Comparison of ENCODE assay signal across 14 mouse cellular contexts in genomic region chr14:16714344-16714955, GRCm38 (mm10).
A peak's percentile ranks its signal among the peaks of the same experiment; 100 is the strongest.
DNase-seq lines count a peak whose midpoint lies in the region; ATAC-seq and TF ChIP-seq lines count a peak whose summit lies in the region.
"Had no signal": no experiment of that assay in that cellular context is flagged by ENCODE, and none has a peak within 500 bp of the region (broad histone marks: within the 10 kb centered on the region; RNA-seq: fewer than 3 reads in every experiment).

No protein-coding gene starts in this region.

- no peaks in the 10 kb centered on the region for H3K27me3 ChIP-seq in embryonic facial prominence, embryonic 11.5 days (ENCODE audit: control insufficient read depth, insufficient read depth, low read length)
- no peaks in the 10 kb centered on the region for H3K27me3 ChIP-seq in embryonic facial prominence, embryonic 10.5 days (replicated peaks; ENCODE audit: low read depth, poor library complexity, severe bottlenecking)
- no peaks in the 10 kb centered on the region for H3K27me3 ChIP-seq in hindbrain, embryonic 13.5 days
- H3K27me3 ChIP-seq in hindbrain, embryonic 16.5 days (replicated peaks; ENCODE audit: control insufficient read depth, insufficient read depth, low read length), result no peaks in the 10 kb centered on the region
- H3K27me3 ChIP-seq in heart, postnatal 0 days (ENCODE audit: control insufficient read depth, insufficient read depth, low read length), result no peaks in the 10 kb centered on the region
- H3K27me3 ChIP-seq in neural tube, embryonic 14.5 days (ENCODE audit: control insufficient read depth, insufficient read depth, low read length), result no peaks in the 10 kb centered on the region
- H3K27me3 ChIP-seq: embryonic facial prominence, embryonic 13.5 days; liver, embryonic 13.5 days had no signal

- no peaks in the 10 kb centered on the region for H3K36me3 ChIP-seq in embryonic facial prominence, embryonic 11.5 days (replicated peaks; ENCODE audit: control insufficient read depth, insufficient read depth, low read depth, low read length)
- H3K36me3 ChIP-seq in embryonic facial prominence, embryonic 10.5 days (replicated peaks), result no peaks in the 10 kb centered on the region
- H3K36me3 ChIP-seq in hindbrain, embryonic 13.5 days, result no peaks in the 10 kb centered on the region
- no peaks in the 10 kb centered on the region for H3K36me3 ChIP-seq in hindbrain, embryonic 16.5 days (ENCODE audit: control insufficient read depth, insufficient read depth, low read length)
- H3K36me3 ChIP-seq in heart, postnatal 0 days (replicated peaks; ENCODE audit: control insufficient read depth, insufficient read depth, low read length), result no peaks in the 10 kb centered on the region
- H3K36me3 ChIP-seq in neural tube, embryonic 14.5 days (ENCODE audit: control insufficient read depth, insufficient read depth, low read length), result no peaks in the 10 kb centered on the region
- H3K36me3 ChIP-seq: embryonic facial prominence, embryonic 13.5 days; liver, embryonic 13.5 days had no signal

- H3K27ac ChIP-seq in embryonic facial prominence, embryonic 11.5 days (replicated peaks; ENCODE audit: low read depth, low read length), result no peak overlapping the region
- H3K27ac ChIP-seq in embryonic facial prominence, embryonic 10.5 days (replicated peaks), result no peak overlapping the region
- peak overlapping the region; percentile 8; the same call in 1 of the 2 replicates for H3K27ac ChIP-seq in hindbrain, embryonic 13.5 days
- no peak overlapping the region for H3K27ac ChIP-seq in hindbrain, embryonic 16.5 days (ENCODE audit: low read depth, low read length)
- no peak overlapping the region for H3K27ac ChIP-seq in heart, postnatal 0 days (ENCODE audit: low read depth)
- no peak overlapping the region for H3K27ac ChIP-seq in neural tube, embryonic 14.5 days (ENCODE audit: low read depth, low read length)
- H3K27ac ChIP-seq: embryonic facial prominence, embryonic 13.5 days; liver, embryonic 13.5 days had no signal

- 50% methylated on average over 9 of the region's 9 CpGs for WGBS in embryonic facial prominence, embryonic 11.5 days
- WGBS in embryonic facial prominence, embryonic 10.5 days, result 62% methylated on average over 9 of the region's 9 CpGs
- WGBS in hindbrain, embryonic 13.5 days, result 43% methylated on average over 9 of the region's 9 CpGs
- 42% methylated on average over 9 of the region's 9 CpGs for WGBS in hindbrain, embryonic 16.5 days
- WGBS in heart, postnatal 0 days, result 11% methylated on average over 9 of the region's 9 CpGs
- 26% methylated on average over 9 of the region's 9 CpGs for WGBS in neural tube, embryonic 14.5 days

- no peaks in the 10 kb centered on the region for H3K4me1 ChIP-seq in embryonic facial prominence, embryonic 11.5 days (ENCODE audit: control insufficient read depth, insufficient read depth, low read length)
- H3K4me1 ChIP-seq in embryonic facial prominence, embryonic 10.5 days, result peaks cover 13% of the 10 kb centered on the region
- H3K4me1 ChIP-seq in hindbrain, embryonic 13.5 days (replicated peaks), result peaks cover 10% of the 10 kb centered on the region
- H3K4me1 ChIP-seq in hindbrain, embryonic 16.5 days (ENCODE audit: control insufficient read depth, insufficient read depth, low read depth, low read length), result no peaks in the 10 kb centered on the region
- H3K4me1 ChIP-seq in heart, postnatal 0 days (ENCODE audit: control insufficient read depth, insufficient read depth), result peaks cover 13% of the 10 kb centered on the region
- H3K4me1 ChIP-seq in neural tube, embryonic 14.5 days (ENCODE audit: control insufficient read depth, insufficient read depth, low read length), result no peaks in the 10 kb centered on the region
- H3K4me1 ChIP-seq: liver, embryonic 13.5 days had no signal

- ATAC-seq in embryonic facial prominence, embryonic 11.5 days (replicated peaks; ENCODE audit: insufficient number of reproducible peaks, low FRiP score, low TSS enrichment, low read depth), result no peak
- ATAC-seq in hindbrain, embryonic 13.5 days (ENCODE audit: low FRiP score), result no peak
- no peak; the same call in 1 of the 2 replicates for ATAC-seq in hindbrain, embryonic 16.5 days
- peak; percentile 78 for ATAC-seq in heart, postnatal 0 days (ENCODE audit: insufficient read depth, low read depth)
- peak; percentile 35; the same call in 1 of the 2 replicates for ATAC-seq in neural tube, embryonic 14.5 days (ENCODE audit: low read depth)
- ATAC-seq: inflammation-experienced regulatory T-cells, adult 6 months had no signal

- H3K9me3 ChIP-seq in embryonic facial prominence, embryonic 11.5 days (replicated peaks; ENCODE audit: control insufficient read depth, low read length), result no peaks in the 10 kb centered on the region
- H3K9me3 ChIP-seq in embryonic facial prominence, embryonic 10.5 days, result no peaks in the 10 kb centered on the region
- H3K9me3 ChIP-seq in hindbrain, embryonic 13.5 days, result no peaks in the 10 kb centered on the region
- no peaks in the 10 kb centered on the region for H3K9me3 ChIP-seq in hindbrain, embryonic 16.5 days (ENCODE audit: control insufficient read depth, low read length)
- H3K9me3 ChIP-seq in heart, postnatal 0 days (replicated peaks; ENCODE audit: control insufficient read depth, low read length), result no peaks in the 10 kb centered on the region
- no peaks in the 10 kb centered on the region for H3K9me3 ChIP-seq in neural tube, embryonic 14.5 days (ENCODE audit: control insufficient read depth, low read length)
- H3K9me3 ChIP-seq: embryonic facial prominence, embryonic 13.5 days; liver, embryonic 13.5 days had no signal

- H3K9ac ChIP-seq in embryonic facial prominence, embryonic 11.5 days (replicated peaks; ENCODE audit: low read length), result no peak overlapping the region
- no peak overlapping the region for H3K9ac ChIP-seq in hindbrain, embryonic 13.5 days
- H3K9ac ChIP-seq in hindbrain, embryonic 16.5 days (ENCODE audit: low read depth, low read length), result no peak overlapping the region
- H3K9ac ChIP-seq in heart, postnatal 0 days (replicated peaks; ENCODE audit: low read depth, low read length), result no peak overlapping the region
- no peak overlapping the region for H3K9ac ChIP-seq in neural tube, embryonic 14.5 days (replicated peaks; ENCODE audit: low read depth, low read length)
- H3K9ac ChIP-seq: embryonic facial prominence, embryonic 13.5 days; liver, embryonic 13.5 days had no signal

- no peak overlapping the region for H3K4me2 ChIP-seq in embryonic facial prominence, embryonic 11.5 days (ENCODE audit: low read depth, low read length)
- no peak overlapping the region for H3K4me2 ChIP-seq in hindbrain, embryonic 13.5 days
- H3K4me2 ChIP-seq in hindbrain, embryonic 16.5 days (ENCODE audit: low read length), result no peak overlapping the region
- peak overlapping the region; percentile 15; the same call in 1 of the 2 replicates for H3K4me2 ChIP-seq in heart, postnatal 0 days (ENCODE audit: low read depth, low read length)
- H3K4me2 ChIP-seq in neural tube, embryonic 14.5 days (ENCODE audit: low read depth, low read length), result no peak overlapping the region
- H3K4me2 ChIP-seq: embryonic facial prominence, embryonic 13.5 days; liver, embryonic 13.5 days had no signal

- no peak for TF ChIP-seq EP300 in heart, postnatal 0 days (IDR thresholded peaks at IDR 0.05; ENCODE audit: low read depth)

- no peak for TF ChIP-seq CTCF in heart, postnatal 0 days (IDR thresholded peaks at IDR 0.05; ENCODE audit: low read depth)

- peak; percentile 18 for DNase-seq in embryonic facial prominence, embryonic 11.5 days (ENCODE audit: low spot score)
- DNase-seq in embryonic facial prominence, embryonic 10.5 days (ENCODE audit: low spot score), result no peak
- peak; percentile 18 for DNase-seq in heart, postnatal 0 days (ENCODE audit: low spot score)
- DNase-seq in gastrocnemius, postnatal 36 days, result no peak
- no peak for DNase-seq in gastrocnemius, postnatal 14 days
- DNase-seq: cerebellum, adult 2 months; kidney, postnatal 4 days; liver, embryonic 13.5 days; spleen, adult 18-20 months had no signal

- H3K4me3 ChIP-seq in embryonic facial prominence, embryonic 11.5 days (ENCODE audit: low read depth, low read length), result no peak overlapping the region
- H3K4me3 ChIP-seq in embryonic facial prominence, embryonic 10.5 days, result no peak overlapping the region
- H3K4me3 ChIP-seq in hindbrain, embryonic 13.5 days, result no peak overlapping the region
- no peak overlapping the region for H3K4me3 ChIP-seq in hindbrain, embryonic 16.5 days (ENCODE audit: low read length)
- no peak overlapping the region for H3K4me3 ChIP-seq in heart, postnatal 0 days (ENCODE audit: low read depth, low read length)
- no peak overlapping the region for H3K4me3 ChIP-seq in neural tube, embryonic 14.5 days (ENCODE audit: low read depth, low read length)
- H3K4me3 ChIP-seq: embryonic facial prominence, embryonic 13.5 days; liver, embryonic 13.5 days had no signal

- intact Hi-C loops in gastrocnemius, postnatal 36 days (cut with DNase I), result no loop called here
- intact Hi-C loops in gastrocnemius, postnatal 14 days (cut with DNase I; ENCODE audit: low total_unique reads), result no loop called here

Comparison
In these comparisons a context has a peak if more than half of its experiments do, and no peak if none do; other contexts are left out.
1. DNase-seq: peak in embryonic facial prominence, embryonic 11.5 days (single experiment) and heart, postnatal 0 days (single experiment); none in embryonic facial prominence, embryonic 10.5 days (single experiment), gastrocnemius, postnatal 36 days (0 of 2) and gastrocnemius, postnatal 14 days (single experiment).
2. ATAC-seq: peak in heart, postnatal 0 days (single experiment) and neural tube, embryonic 14.5 days (single experiment); none in embryonic facial prominence, embryonic 11.5 days (single experiment), hindbrain, embryonic 13.5 days (single experiment) and hindbrain, embryonic 16.5 days (single experiment).